Mouse (Mus musculus) embryonic facial prominence, embryonic 11.5 days (tissue): ENCODE measurements around the gene Olfr1195. TPM values are rescaled to one million over a fixed set of nuclear protein-coding genes. Genes with fewer than 3 reads are reported as not detected.
"Not testable (repeated sequence)": the region's sequence is repeated elsewhere in the genome, so short reads cannot be mapped to it uniquely, and the experiment has no call there.

Source experiments
- ATAC-seq: fragments of 200-750 bp; cut with Nextera tagmentation; replicated peaks from 2 replicates; pipeline ENCODE4 v1.8.0; 2017; ENCODE audit warnings: low read depth; ENCODE audit not compliant: insufficient number of reproducible peaks, low FRiP score, low TSS enrichment
- DNase-seq: peaks from one replicate; pipeline ENCODE4 v3.0.0-alpha.2; 2015; ENCODE audit warnings: low spot score
- H3K27ac ChIP-seq: fragments of 300-500 bp; sonication (generic); replicated peaks from 2 replicates; pipeline ENCODE4 v1.5.1; 2014; ENCODE audit warnings: mild to moderate bottlenecking, low read depth, low read length, control low read depth
- H3K27me3 ChIP-seq: fragments of 300-500 bp; sonication (generic); 2 replicates; pipeline ENCODE4 v1.6.1; 2014; ENCODE audit warnings: mild to moderate bottlenecking, low read length, moderate library complexity, mixed read lengths; ENCODE audit not compliant: control insufficient read depth, insufficient read depth
- H3K36me3 ChIP-seq: fragments of 300-500 bp; sonication (generic); replicated peaks from 2 replicates; pipeline ENCODE4 v1.6.1; 2014; ENCODE audit warnings: low read depth, mild to moderate bottlenecking, low read length, moderate library complexity, mixed read lengths; ENCODE audit not compliant: control insufficient read depth, insufficient read depth
- H3K4me1 ChIP-seq: fragments of 300-500 bp; sonication (generic); 2 replicates; pipeline ENCODE4 v1.6.1; 2014; ENCODE audit warnings: low read length, mixed read lengths; ENCODE audit not compliant: control insufficient read depth, insufficient read depth
- H3K4me2 ChIP-seq: fragments of 300-500 bp; sonication (generic); 2 replicates; pipeline ENCODE4 v1.6.1; 2014; ENCODE audit warnings: low read depth, mild to moderate bottlenecking, control low read depth, low read length, moderate library complexity
- H3K4me3 ChIP-seq: fragments of 300-500 bp; sonication (generic); 2 replicates; pipeline ENCODE4 v1.5.1; 2014; ENCODE audit warnings: low read depth, low read length, control low read depth
- H3K9ac ChIP-seq: fragments of 300-500 bp; sonication (generic); replicated peaks from 2 replicates; pipeline ENCODE4 v1.6.1; 2014; ENCODE audit warnings: mild to moderate bottlenecking, control low read depth, low read length
- H3K9me3 ChIP-seq: fragments of 300-500 bp; sonication (generic); replicated peaks from 2 replicates; pipeline ENCODE4 v1.6.1; 2016; ENCODE audit warnings: mild to moderate bottlenecking, low read length, inconsistent platforms, mixed read lengths; ENCODE audit not compliant: control insufficient read depth
- WGBS: fragments of 180-500 bp; shearing (Covaris S2); extraction: QIAGEN DNeasy Blood & Tissue Kit; methylation state at CpG from one replicate; pipeline ENCODE4 v1.1.7; 2014; 5-methylcytosine and 5-hydroxymethylcytosine counted together
- polyA plus RNA-seq: library from polyadenylated mRNA; unstranded; fragments of >200 nt; fragmentation: Nextera tagmentation; extraction: Ambion mirVana; gene quantifications from 2 replicates; pipeline ENCODE4 v1.2.1, GENCODE M21; 2014

The Olfr1195 gene
- polyA plus RNA-seq: not detected in 2 replicates

- Histone ChIP-seq H3K9ac (no peak within 1 kb of the TSS), H3K4me3 (no peak within 1 kb of the TSS), H3K27me3 (no peaks in the 10 kb centered on the region), H3K9me3 (no peaks in the 10 kb centered on the region), H3K36me3 (no peaks in the 10 kb centered on the region), H3K27ac (no peak within 1 kb of the TSS), H3K4me1 (no peaks in the 10 kb centered on the region), H3K4me2 (no peak within 1 kb of the TSS)
- ATAC-seq: no peak
- DNase-seq: no peak
Measured at GRCm38 (mm10) chr2:88689087-88689486, at the start of gene Olfr1195. Gene Olfr1195 (minus strand): TSS chr2:88689187.

DNA sequence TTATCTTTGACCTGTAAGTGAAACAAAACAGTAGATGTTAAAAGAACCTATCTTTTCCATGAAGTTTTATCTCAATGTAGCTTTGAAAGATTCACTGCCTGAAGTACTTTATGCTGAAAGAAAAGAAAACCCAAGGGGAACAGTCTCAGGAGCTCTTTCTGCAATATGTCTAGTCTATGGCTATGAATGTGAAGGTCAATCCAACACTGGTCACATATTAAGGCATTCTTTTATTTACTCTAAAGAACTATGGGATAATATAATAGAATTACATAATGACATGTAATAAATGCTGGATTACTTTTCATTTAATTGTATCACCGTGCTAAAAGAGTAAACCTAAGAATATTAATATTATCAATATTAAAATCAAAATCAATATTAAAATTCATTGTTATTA is 43.3 kb upstream of the Olfr1195 start, which contains the start of gene Olfr1197:
Gene Olfr1197, minus strand, starts transcription at position 101 of the 400 bp plus-strand sequence.
- H3K4me1 ChIP-seq: no peaks in the 10 kb centered on the region
- no peak within 1 kb of the TSS for H3K9ac ChIP-seq
- H3K4me2 ChIP-seq: no peak within 1 kb of the TSS
- ATAC-seq (no peak), DNase-seq (no peak)
- H3K4me3 ChIP-seq: no peak within 1 kb of the TSS
- 74% methylated on average over 1 of the region's 1 CpGs for WGBS
- H3K36me3 ChIP-seq: no peaks in the 10 kb centered on the region
- H3K27me3 ChIP-seq: no peaks in the 10 kb centered on the region
- no peaks in the 10 kb centered on the region for H3K9me3 ChIP-seq
- H3K27ac ChIP-seq: no peak within 1 kb of the TSS

DNA sequence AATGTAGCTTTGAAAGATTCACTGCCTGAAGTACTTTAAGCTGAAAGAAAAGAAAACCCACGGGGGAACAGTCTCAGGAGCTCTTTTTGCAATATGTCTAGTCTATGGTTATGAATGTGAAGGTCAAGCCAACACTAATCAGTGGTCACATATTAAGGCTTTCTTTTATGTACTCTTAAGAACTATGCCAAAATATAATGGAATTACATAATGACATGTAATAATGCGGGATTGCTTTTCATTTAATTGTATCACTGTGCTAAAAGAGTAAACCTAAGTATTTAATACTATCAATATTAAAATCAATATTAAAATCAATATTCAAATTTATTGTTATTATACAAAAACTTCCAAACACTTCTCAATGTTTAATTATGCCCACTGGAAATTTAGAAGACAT is 15.5 kb upstream of the Olfr1195 start, which contains the start of gene Olfr1196:
Gene Olfr1196, minus strand, starts transcription at position 101 of the 400 bp plus-strand sequence.
- Histone ChIP-seq H3K36me3 (no peaks in the 10 kb centered on the region), H3K27ac (no peak within 1 kb of the TSS), H3K9me3 (no peaks in the 10 kb centered on the region), H3K4me2 (no peak within 1 kb of the TSS), H3K27me3 (no peaks in the 10 kb centered on the region), H3K4me3 (no peak within 1 kb of the TSS), H3K4me1 (no peaks in the 10 kb centered on the region), H3K9ac (no peak within 1 kb of the TSS)
- no peak for DNase-seq
- no peak for ATAC-seq
- 80% methylated on average over 2 of the region's 2 CpGs for WGBS

GRCm38 (mm10) chr2:88675328-88675727 is 13.7 kb downstream of the Olfr1195 start, which contains the start of gene Olfr1193:
Gene Olfr1193 (plus strand): TSS chr2:88675628.
- H3K27me3 ChIP-seq, H3K4me1 ChIP-seq, DNase-seq, H3K4me2 ChIP-seq, H3K27ac ChIP-seq, ATAC-seq, H3K9me3 ChIP-seq, H3K4me3 ChIP-seq, H3K9ac ChIP-seq, H3K36me3 ChIP-seq: not testable (repeated sequence)

DNA sequence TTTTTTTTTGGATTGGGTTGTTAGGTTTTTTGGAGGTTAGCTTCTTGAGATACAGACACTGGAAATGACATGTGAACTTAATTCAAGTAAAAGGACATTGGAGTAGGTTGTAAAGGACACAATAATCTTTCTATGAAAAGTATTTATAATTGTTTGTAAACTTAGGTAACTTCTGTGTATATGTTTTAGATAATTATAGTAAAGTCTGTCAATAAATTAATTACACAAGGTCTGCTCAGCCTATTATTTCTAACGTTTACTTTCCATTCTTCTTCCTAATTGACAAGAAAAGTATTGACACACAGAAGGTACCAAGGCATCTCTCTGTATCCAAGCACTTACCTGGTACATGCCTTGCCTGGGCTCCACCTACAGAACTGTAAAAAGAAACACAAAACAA is 40.8 kb downstream of the Olfr1195 start, which contains the start of gene Olfr1192-ps1:
Gene Olfr1192-ps1, plus strand, starts transcription at position 301 of the 400 bp plus-strand sequence.
- Histone ChIP-seq H3K4me1 (no peaks in the 10 kb centered on the region), H3K9me3 (no peaks in the 10 kb centered on the region), H3K36me3 (no peaks in the 10 kb centered on the region), H3K27me3 (no peaks in the 10 kb centered on the region), H3K4me3 (no peak within 1 kb of the TSS), H3K4me2 (no peak within 1 kb of the TSS), H3K27ac (no peak within 1 kb of the TSS), H3K9ac (no peak within 1 kb of the TSS)
- WGBS: 50% methylated on average over 1 of the region's 1 CpGs
- DNase-seq (no peak), ATAC-seq (no peak)

DNA sequence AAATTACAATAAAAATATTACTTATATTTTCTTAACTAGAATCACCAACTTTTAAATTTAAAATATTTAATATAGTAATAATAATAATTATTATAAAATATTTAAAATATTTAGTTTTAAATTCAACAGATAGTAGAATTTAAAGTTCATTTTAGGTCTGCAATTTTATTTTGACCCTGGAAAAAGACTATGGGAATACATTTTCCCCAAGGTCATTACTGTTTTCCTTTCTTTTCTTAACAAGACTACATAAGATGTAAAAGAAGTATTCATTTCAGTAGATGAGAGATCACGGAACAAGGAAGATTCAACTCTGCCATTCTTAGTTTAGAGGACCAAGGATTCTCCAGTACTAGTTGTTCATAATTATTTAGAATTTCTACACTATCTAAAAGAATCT is 48.7 kb downstream of the Olfr1195 start, which contains the start of gene Olfr1191-ps1:
Gene Olfr1191-ps1, plus strand, starts transcription at position 301 of the 400 bp plus-strand sequence.
- not testable (repeated sequence) for DNase-seq, H3K27ac ChIP-seq, ATAC-seq, H3K36me3 ChIP-seq, H3K9ac ChIP-seq, H3K4me3 ChIP-seq, H3K27me3 ChIP-seq, H3K4me2 ChIP-seq, H3K4me1 ChIP-seq, H3K9me3 ChIP-seq
- WGBS: 88% methylated on average over 1 of the region's 1 CpGs

Other genes with a start within 250 kb of the Olfr1195 start
- not detected in 2 replicates for gene Gm13757, start 240.1 kb downstream of the Olfr1195 start, polyA plus RNA-seq
- gene Olfr1183, start 234.3 kb downstream of the Olfr1195 start, polyA plus RNA-seq: not detected in 2 replicates
- gene Olfr1184, start 205.6 kb downstream of the Olfr1195 start, polyA plus RNA-seq: not detected in 2 replicates
- not detected in 2 replicates for gene Olfr1185-ps1, start 195.9 kb downstream of the Olfr1195 start, polyA plus RNA-seq
- gene Olfr1186, start 170.6 kb downstream of the Olfr1195 start, polyA plus RNA-seq: not detected in 2 replicates
- not detected in 2 replicates for gene Olfr1188, start 132.3 kb downstream of the Olfr1195 start, polyA plus RNA-seq
- not detected in 2 replicates for gene Olfr1189, start 102.7 kb downstream of the Olfr1195 start, polyA plus RNA-seq
- not detected in 2 replicates for gene Olfr1191-ps1, start 48.6 kb downstream of the Olfr1195 start, polyA plus RNA-seq
- gene Olfr1192-ps1, start 40.7 kb downstream of the Olfr1195 start, polyA plus RNA-seq: not detected in 2 replicates
- not detected in 2 replicates for gene Olfr1193, start 13.6 kb downstream of the Olfr1195 start, polyA plus RNA-seq
- not detected in 2 replicates for gene Olfr1196, start 15.4 kb upstream of the Olfr1195 start, polyA plus RNA-seq
- gene Olfr1197, start 43.2 kb upstream of the Olfr1195 start, polyA plus RNA-seq: not detected in 2 replicates
- not detected in 2 replicates for gene Olfr1198, start 62.2 kb upstream of the Olfr1195 start, polyA plus RNA-seq
- gene Olfr1199, start 71.3 kb upstream of the Olfr1195 start, polyA plus RNA-seq: not detected in 2 replicates
- gene Olfr1200, start 81.3 kb upstream of the Olfr1195 start, polyA plus RNA-seq: not detected in 2 replicates
- not detected in 2 replicates for gene Olfr1201, start 103.8 kb upstream of the Olfr1195 start, polyA plus RNA-seq
- not detected in 2 replicates for gene Olfr1202, start 125.3 kb upstream of the Olfr1195 start, polyA plus RNA-seq
- not detected in 2 replicates for gene Olfr1205, start 140.6 kb upstream of the Olfr1195 start, polyA plus RNA-seq
- gene Olfr1204, start 160.1 kb upstream of the Olfr1195 start, polyA plus RNA-seq: not detected in 2 replicates
- not detected in 2 replicates for gene Olfr1206, start 174.0 kb upstream of the Olfr1195 start, polyA plus RNA-seq
- gene Olfr1208, start 213.1 kb upstream of the Olfr1195 start, polyA plus RNA-seq: not detected in 2 replicates
- not detected in 2 replicates for gene Olfr1209, start 226.0 kb upstream of the Olfr1195 start, polyA plus RNA-seq
- gene Olfr1211, start 248.9 kb upstream of the Olfr1195 start, polyA plus RNA-seq: not detected in 2 replicates